Mouse (Mus musculus): ENCODE results near the gene Limd1. TPM values are rescaled to one million over a fixed set of nuclear protein-coding genes. Genes with fewer than 3 reads are reported as not detected.

The Limd1 gene
- polyA plus RNA-seq, 1 experiment from 2014 or later = 50.2 TPM

DNA sequence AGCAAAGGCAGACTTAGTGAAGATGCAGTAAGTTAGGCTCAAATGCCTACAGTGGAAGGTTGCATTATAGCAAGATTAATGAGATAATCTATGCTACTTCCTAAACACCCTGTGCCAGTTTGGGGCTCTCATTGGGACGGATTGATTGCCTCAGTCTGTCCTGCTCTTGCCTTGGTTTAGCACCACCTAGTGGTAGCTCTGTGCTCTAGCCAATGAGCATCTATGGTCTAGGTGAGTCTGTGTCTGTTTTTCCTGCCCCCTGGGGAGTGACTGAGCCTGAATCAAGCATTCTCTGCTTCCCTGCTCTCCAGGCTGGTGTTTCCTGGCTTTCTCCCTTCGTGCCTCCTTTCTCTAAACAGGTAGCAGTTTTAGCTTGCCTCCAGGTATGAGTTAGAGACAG is 25.8 kb downstream of the Limd1 start:
- WGBS = 6% methylated on average over 2 of the region's 2 CpGs
- H3K9me3 ChIP-seq = no peaks in the 10 kb centered on the region
- H3K4me2 ChIP-seq = no peak overlapping the region
- no peak overlapping the region for H3K9ac ChIP-seq
- H3K36me3 ChIP-seq = peaks cover 27% of the 10 kb centered on the region
- ATAC-seq (ENCODE audit: insufficient number of reproducible peaks, insufficient read depth, low FRiP score, low TSS enrichment, low read depth) = no peak
- no peak overlapping the region for H3K27ac ChIP-seq
- no peak overlapping the region for H3K4me3 ChIP-seq
- H3K27me3 ChIP-seq = no peaks in the 10 kb centered on the region
- H3K4me1 ChIP-seq = no peaks in the 10 kb centered on the region

DNA sequence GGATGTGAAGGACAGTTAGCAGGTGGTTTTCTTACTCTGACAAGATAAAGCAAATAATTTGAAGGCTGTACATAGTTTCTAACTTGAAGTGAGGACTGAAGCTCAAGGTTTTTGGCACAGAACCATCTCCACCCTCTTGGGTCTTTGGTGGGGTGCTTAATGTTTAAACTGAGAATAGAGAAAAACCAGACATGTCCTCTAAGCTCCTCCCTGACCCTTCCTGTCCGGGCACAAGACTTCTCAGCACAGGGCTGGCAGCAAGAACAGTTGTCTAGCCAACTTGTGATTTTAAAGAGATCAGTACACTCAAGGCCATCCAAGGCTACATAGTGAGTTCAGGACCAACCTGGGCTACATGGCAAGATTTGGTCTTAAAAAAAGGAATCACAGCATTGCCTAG is 27.1 kb downstream of the Limd1 start:
- Histone ChIP-seq H3K4me1 (no peaks in the 10 kb centered on the region), H3K4me2 (no peak overlapping the region), H3K4me3 (no peak overlapping the region), H3K9ac (no peak overlapping the region), H3K36me3 (peaks cover 28% of the 10 kb centered on the region), H3K27ac (no peak overlapping the region), H3K9me3 (no peaks in the 10 kb centered on the region), H3K27me3 (no peaks in the 10 kb centered on the region)
- WGBS = 80% methylated on average over 1 of the region's 1 CpGs
- ATAC-seq (ENCODE audit: insufficient number of reproducible peaks, insufficient read depth, low FRiP score, low TSS enrichment, low read depth) = no peak

DNA sequence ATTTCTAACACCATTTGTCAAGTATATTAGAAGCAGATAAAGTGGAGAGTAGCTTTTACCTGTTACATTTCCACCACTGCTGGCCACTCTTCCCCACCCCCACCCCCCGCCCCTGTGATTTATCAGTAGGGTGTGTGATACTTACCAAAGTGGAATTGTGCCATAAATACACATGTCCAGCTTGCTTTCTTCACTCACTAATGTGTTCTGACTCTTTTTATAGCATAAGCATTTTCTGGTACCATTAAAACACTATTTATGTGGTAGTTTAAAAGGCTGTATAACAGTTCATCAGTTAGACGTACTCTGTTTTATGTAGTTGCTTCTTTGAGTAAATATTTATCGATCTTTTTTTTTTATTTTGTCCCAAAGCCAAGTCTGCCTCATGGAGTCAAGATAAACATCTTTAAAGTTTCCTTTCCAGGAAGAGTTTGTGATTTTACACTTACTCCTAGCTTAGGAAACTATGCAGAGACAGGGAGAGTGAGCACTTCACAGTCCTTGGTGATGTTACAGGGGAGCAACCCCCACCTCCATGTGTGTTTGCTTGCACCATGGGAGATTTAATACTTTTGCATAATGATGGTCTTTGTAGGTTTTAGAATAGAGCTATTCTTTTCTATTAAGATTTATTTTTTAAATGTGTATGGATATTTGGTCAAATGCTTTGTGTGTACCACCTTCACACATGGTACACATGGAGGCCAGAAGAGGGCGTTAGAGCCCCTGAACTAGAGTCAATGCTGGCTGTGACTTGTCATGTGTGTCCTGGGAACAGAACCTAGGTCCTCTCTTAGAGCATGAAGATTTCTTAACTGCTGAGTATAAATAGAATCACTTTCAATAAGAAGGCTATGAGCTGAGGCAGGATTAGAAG is 28.0 kb downstream of the Limd1 start:
- peaks cover 28% of the 10 kb centered on the region for H3K36me3 ChIP-seq
- H3K27ac ChIP-seq = no peak overlapping the region
- no peaks in the 10 kb centered on the region for H3K4me1 ChIP-seq
- no peak overlapping the region for H3K4me2 ChIP-seq
- no peaks in the 10 kb centered on the region for H3K9me3 ChIP-seq
- H3K4me3 ChIP-seq = no peak overlapping the region
- 78% methylated on average over 4 of the region's 4 CpGs for WGBS
- ATAC-seq (ENCODE audit: insufficient number of reproducible peaks, insufficient read depth, low FRiP score, low TSS enrichment, low read depth) = no peak
- H3K9ac ChIP-seq = no peak overlapping the region
- H3K27me3 ChIP-seq = no peaks in the 10 kb centered on the region

DNA sequence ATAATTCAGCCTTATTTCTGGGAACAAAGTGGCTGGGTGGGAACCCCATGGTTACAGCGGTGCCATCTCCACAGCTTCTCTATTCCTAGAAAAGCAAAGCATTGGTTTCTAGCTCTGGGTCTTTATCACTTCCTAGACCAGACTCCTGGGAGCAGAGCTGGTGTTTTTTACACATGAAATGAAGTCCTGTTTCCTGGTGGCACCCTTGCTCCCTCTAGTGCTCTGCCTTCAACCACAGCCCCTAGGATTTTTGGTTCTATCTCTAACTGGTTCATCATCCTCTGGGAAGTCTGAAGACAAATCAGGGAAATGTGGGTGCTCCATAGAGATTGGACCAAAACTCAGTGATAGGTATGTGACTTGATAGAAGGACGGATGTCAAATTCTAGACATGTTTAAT is 28.9 kb downstream of the Limd1 start:
- no peak for ATAC-seq (ENCODE audit: insufficient number of reproducible peaks, insufficient read depth, low FRiP score, low TSS enrichment, low read depth)
- H3K4me1 ChIP-seq = no peaks in the 10 kb centered on the region
- no peak overlapping the region for H3K4me2 ChIP-seq
- H3K27me3 ChIP-seq = no peaks in the 10 kb centered on the region
- H3K9ac ChIP-seq = no peak overlapping the region
- 81% methylated on average over 2 of the region's 2 CpGs for WGBS
- no peak overlapping the region for H3K27ac ChIP-seq
- no peak overlapping the region for H3K4me3 ChIP-seq
- no peaks in the 10 kb centered on the region for H3K9me3 ChIP-seq
- peaks cover 31% of the 10 kb centered on the region for H3K36me3 ChIP-seq

DNA sequence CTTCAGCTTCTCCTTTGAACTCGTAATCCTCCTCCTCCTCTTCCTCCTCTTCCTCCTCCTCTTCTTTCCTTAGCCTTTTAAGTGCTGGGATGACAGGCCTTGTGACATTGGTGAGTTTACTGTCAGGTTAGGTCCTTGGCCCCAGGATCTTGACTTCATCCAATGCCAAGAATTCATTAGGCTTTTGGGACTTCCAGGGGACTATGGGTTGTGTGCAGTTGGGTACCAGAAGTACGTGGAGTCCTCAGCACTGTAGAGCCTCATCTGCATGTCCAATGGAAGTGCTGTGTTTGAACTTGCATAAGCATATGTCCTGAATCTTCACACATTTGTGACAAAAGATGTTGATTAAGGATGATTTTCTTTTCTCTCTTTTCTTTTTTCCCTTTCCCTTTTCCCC is 30.5 kb downstream of the Limd1 start:
- no peaks in the 10 kb centered on the region for H3K4me1 ChIP-seq
- no peaks in the 10 kb centered on the region for H3K27me3 ChIP-seq
- no peak overlapping the region for H3K4me3 ChIP-seq
- no peaks in the 10 kb centered on the region for H3K9me3 ChIP-seq
- no peak overlapping the region for H3K27ac ChIP-seq
- 77% methylated on average over 2 of the region's 2 CpGs for WGBS
- no peak overlapping the region for H3K9ac ChIP-seq
- H3K36me3 ChIP-seq = peaks cover 32% of the 10 kb centered on the region
- ATAC-seq (ENCODE audit: insufficient number of reproducible peaks, insufficient read depth, low FRiP score, low TSS enrichment, low read depth) = no peak
- H3K4me2 ChIP-seq = no peak overlapping the region

DNA sequence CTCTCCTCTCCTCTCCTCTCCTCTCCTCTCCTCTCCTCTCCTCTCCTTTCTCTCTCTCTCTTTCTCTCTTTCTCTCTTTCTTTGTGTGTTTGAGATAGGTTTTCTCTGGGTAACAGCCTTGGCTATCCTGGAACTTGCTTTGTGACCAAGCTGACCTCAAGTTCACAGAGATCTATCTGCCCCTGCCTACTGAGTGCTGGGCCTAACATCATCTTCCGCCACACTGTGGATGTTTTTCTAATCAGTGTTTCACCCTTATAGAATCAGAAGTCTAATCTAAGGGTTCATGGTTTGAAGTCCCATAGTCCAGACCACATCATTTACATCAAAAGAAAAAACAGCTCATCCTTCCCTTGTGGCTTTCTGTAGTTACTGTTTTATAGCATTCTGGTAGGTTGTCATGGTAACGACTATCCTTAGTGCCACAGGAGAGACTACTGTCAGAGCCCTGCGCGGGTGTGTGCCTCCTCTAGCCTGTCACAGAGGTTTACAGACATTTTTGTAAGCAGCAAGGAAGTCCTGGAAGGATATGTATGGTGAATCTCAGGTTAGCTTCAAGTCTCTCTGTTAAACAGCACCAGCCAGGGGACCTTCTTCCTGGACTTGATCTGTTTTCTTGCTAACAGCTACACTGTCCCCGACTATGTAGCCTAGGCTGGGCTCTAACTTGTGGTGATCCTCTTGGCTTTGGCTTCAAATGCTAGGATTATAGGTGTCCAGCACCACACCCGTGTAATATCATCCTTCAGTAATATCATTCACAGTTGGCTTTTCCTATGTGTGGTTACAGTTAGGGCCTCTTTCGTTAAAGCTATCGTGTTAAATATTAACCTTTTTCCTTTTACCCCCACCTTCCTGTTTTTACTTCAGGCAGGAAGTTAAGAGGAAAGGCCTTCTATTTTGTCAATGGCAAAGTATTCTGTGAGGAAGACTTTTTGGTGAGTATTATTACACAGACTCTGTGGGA is 31.4 kb downstream of the Limd1 start:
- Histone ChIP-seq H3K9me3 (no peaks in the 10 kb centered on the region), H3K4me2 (no peak overlapping the region), H3K4me1 (no peaks in the 10 kb centered on the region), H3K4me3 (no peak overlapping the region), H3K27ac (no peak overlapping the region), H3K9ac (no peak overlapping the region), H3K36me3 (peaks cover 32% of the 10 kb centered on the region), H3K27me3 (no peaks in the 10 kb centered on the region)
- 79% methylated on average over 8 of the region's 8 CpGs for WGBS
- no peak for ATAC-seq (ENCODE audit: insufficient number of reproducible peaks, insufficient read depth, low FRiP score, low TSS enrichment, low read depth)

DNA sequence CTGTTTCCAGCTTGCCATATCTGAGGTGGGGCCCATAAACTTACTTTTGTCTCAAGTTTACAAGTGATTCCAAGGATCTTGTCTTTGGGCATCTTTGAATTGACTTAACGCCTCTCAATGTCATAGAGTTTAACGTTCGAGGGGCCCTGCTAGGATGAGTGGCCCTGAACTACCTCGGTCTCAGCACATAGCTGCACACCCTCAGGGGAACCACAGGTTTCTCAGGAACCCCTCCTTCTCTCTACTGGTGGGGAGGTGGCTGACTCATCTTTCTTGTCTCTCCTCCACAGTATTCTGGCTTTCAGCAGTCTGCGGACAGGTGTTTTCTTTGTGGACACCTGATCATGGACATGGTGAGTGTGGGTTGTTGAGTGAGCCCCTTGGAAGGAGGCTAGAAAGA is 32.4 kb downstream of the Limd1 start:
- no peak overlapping the region for H3K27ac ChIP-seq
- no peak for ATAC-seq (ENCODE audit: insufficient number of reproducible peaks, insufficient read depth, low FRiP score, low TSS enrichment, low read depth)
- 85% methylated on average over 5 of the region's 5 CpGs for WGBS

DNA sequence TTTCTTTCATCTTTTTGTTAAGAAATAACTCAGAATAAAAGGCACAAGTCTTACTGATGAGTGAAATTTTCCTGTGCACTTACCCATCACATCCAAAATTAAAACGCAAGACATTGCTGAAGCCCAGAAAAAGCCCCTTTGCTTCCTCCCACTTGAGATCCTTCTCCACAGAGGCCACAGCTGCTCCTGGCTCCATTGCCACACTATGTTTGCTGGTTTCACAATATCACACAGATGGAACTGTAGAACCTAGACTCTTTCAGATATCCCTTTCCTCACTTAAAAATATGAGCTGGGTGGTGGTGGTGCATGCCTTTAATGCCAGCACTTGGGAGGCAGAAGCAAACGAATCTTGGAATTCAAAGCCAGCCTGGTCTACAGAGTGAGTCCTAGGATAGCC is 34.0 kb downstream of the Limd1 start:
- H3K4me1 ChIP-seq = no peaks in the 10 kb centered on the region
- H3K4me2 ChIP-seq = no peak overlapping the region
- no peak overlapping the region for H3K27ac ChIP-seq
- no peak overlapping the region for H3K9ac ChIP-seq
- no peaks in the 10 kb centered on the region for H3K27me3 ChIP-seq
- ATAC-seq (ENCODE audit: insufficient number of reproducible peaks, insufficient read depth, low FRiP score, low TSS enrichment, low read depth) = no peak
- no peaks in the 10 kb centered on the region for H3K9me3 ChIP-seq
- H3K36me3 ChIP-seq = peaks cover 44% of the 10 kb centered on the region
- H3K4me3 ChIP-seq = no peak overlapping the region
- WGBS = 85% methylated on average over 2 of the region's 2 CpGs

More for the DNA sequence above, 32.4 kb downstream of the Limd1 start:
- no peak overlapping the region for H3K4me2 ChIP-seq
- H3K9ac ChIP-seq = no peak overlapping the region
- no peak overlapping the region for H3K4me3 ChIP-seq
- no peaks in the 10 kb centered on the region for H3K9me3 ChIP-seq
- H3K27me3 ChIP-seq = no peaks in the 10 kb centered on the region
- no peaks in the 10 kb centered on the region for H3K4me1 ChIP-seq
- peaks cover 32% of the 10 kb centered on the region for H3K36me3 ChIP-seq

DNA sequence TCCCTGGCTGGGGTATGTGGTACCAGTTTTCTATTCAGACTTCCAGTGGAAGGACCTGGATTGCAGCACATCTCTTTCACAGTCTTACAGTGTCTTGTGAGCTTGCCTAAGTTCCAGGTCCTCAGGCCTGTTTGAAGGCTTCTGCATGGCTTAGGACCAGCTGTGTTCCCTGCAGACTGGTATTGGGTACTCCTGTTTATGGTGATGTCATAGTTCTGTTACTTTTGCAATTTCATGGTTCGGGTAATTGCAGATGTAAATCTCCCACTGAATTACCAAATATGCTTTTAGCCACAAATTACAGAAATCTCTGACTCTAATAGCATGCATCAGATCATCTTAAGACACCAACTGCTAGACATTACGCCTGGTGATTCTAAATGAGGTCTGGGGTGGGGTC is 36.6 kb downstream of the Limd1 start:
- Histone ChIP-seq H3K36me3 (peaks cover 67% of the 10 kb centered on the region), H3K4me2 (no peak overlapping the region), H3K4me3 (no peak overlapping the region), H3K27me3 (no peaks in the 10 kb centered on the region), H3K27ac (no peak overlapping the region), H3K9me3 (no peaks in the 10 kb centered on the region), H3K4me1 (no peaks in the 10 kb centered on the region), H3K9ac (no peak overlapping the region)
- WGBS = 53% methylated on average over 2 of the region's 2 CpGs
- ATAC-seq (ENCODE audit: insufficient number of reproducible peaks, insufficient read depth, low FRiP score, low TSS enrichment, low read depth) = no peak

DNA sequence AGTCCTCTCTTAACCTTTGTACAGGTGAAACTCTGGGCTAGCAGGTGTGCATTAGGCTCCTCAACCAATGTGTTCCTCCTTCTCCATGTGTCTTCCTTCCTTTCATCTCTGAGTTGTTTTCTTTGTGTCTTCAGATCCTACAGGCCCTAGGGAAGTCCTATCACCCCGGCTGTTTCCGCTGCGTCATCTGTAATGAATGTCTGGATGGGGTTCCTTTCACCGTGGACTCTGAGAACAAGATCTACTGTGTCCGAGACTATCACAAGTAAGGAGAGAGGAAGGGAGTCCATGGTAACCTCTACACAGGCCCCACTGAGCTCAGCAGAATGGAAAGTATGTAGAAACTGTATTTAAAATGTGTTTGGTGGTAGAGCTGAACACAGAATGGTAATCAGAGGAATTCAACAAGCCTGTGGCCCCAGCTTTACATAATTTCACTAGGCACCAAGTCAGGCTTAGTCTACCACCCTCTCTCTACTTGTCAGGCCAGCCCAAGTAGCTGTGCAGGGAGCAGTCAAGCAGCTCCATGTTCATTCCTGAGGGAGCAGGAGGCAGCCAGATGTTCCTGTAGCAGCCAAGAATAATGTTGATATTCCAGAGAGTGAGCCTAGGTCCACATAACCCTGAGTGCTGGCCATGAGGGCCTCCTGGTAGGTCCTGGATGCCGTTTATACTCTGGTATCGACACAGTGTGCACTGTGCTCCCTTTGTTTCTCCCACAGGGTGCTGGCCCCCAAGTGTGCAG is 38.3 kb downstream of the Limd1 start:
- no peaks in the 10 kb centered on the region for H3K27me3 ChIP-seq
- no peak overlapping the region for H3K9ac ChIP-seq
- no peaks in the 10 kb centered on the region for H3K9me3 ChIP-seq
- no peak overlapping the region for H3K4me3 ChIP-seq
- peaks cover 58% of the 10 kb centered on the region for H3K36me3 ChIP-seq
- no peak overlapping the region for H3K4me2 ChIP-seq
- H3K27ac ChIP-seq = no peak overlapping the region; the same call in 1 of the 2 replicates
- no peak for ATAC-seq (ENCODE audit: insufficient number of reproducible peaks, insufficient read depth, low FRiP score, low TSS enrichment, low read depth)
- WGBS = 88% methylated on average over 7 of the region's 7 CpGs
- no peaks in the 10 kb centered on the region for H3K4me1 ChIP-seq
